Mouse (Mus musculus): ENCODE results near the gene Ei24.
A peak's percentile ranks its signal among the peaks of the same experiment; 100 is the strongest.

The Ei24 gene

GRCm38 (mm10) chr9:36794487-36794886 is 2.7 kb downstream of the Ei24 start:
- no peak for DNase-seq (ENCODE audit: low read depth, low spot score)

- no peak for DNase-seq (ENCODE audit: low read depth, low spot score)
Measured at GRCm38 (mm10) chr9:36792191-36792590, 5.0 kb downstream of the Ei24 start.

GRCm38 (mm10) chr9:36783921-36784320 is 13.3 kb downstream of the Ei24 start:
- DNase-seq (ENCODE audit: low read depth, low spot score), result no peak

- no peak for DNase-seq (ENCODE audit: low read depth, low spot score)
Measured at GRCm38 (mm10) chr9:36769048-36769413, 28.2 kb downstream of the Ei24 start.

GRCm38 (mm10) chr9:36768156-36769047 is 28.8 kb downstream of the Ei24 start:
- no peak for DNase-seq (ENCODE audit: low read depth, low spot score)

- peak; percentile 100 for DNase-seq (ENCODE audit: low read depth, low spot score)
Measured at GRCm38 (mm10) chr9:36767203-36768143, 29.7 kb downstream of the Ei24 start, which contains the start of gene Stt3a. Gene Stt3a (minus strand): TSS chr9:36767679.

- no peak for DNase-seq (ENCODE audit: low read depth, low spot score)
Measured at GRCm38 (mm10) chr9:36764378-36764777, 32.8 kb downstream of the Ei24 start.

Measured in brain, embryonic 18.5 days (tissue).